Mouse (Mus musculus) regulatory T cell (primary cell): ENCODE measurements around the gene Setd6.

Experiments used
- in situ Hi-C: fragments of 300-600 bp; cut with MboI, MseI; formaldehyde crosslinking; loops from one replicate; pipeline ENCODE4 v1.15.1; 2025; ENCODE audit warnings: high pct_unique_total_duplicates

The Setd6 gene

GRCm38 (mm10) chr8:95715676-95716531, at the start of gene Setd6:
TSS of gene Setd6 (plus strand) at chr8:95715881.
- in situ Hi-C loops: no loop called here

- in situ Hi-C loops: no loop called here
Measured at GRCm38 (mm10) chr8:95668163-95668958, 47.3 kb upstream of the Setd6 start.

- in situ Hi-C loops: no loop called here
Measured at GRCm38 (mm10) chr8:95669967-95670366, 45.7 kb upstream of the Setd6 start.

GRCm38 (mm10) chr8:95671861-95672260, 43.8 kb upstream of the Setd6 start:
- in situ Hi-C loops: no loop called here

GRCm38 (mm10) chr8:95672811-95673210, 42.9 kb upstream of the Setd6 start:
- in situ Hi-C loops: no loop called here

- in situ Hi-C loops: no loop called here
Measured at GRCm38 (mm10) chr8:95676631-95677030, 39.0 kb upstream of the Setd6 start, which contains the start of gene Ndrg4. TSS of gene Ndrg4 (plus strand) at chr8:95676980.

- in situ Hi-C loops: no loop called here
Measured at GRCm38 (mm10) chr8:95677591-95678023, 38.1 kb upstream of the Setd6 start.

- in situ Hi-C loops: no loop called here
Measured at GRCm38 (mm10) chr8:95678024-95678611, 37.6 kb upstream of the Setd6 start.

GRCm38 (mm10) chr8:95688073-95688672, 27.5 kb upstream of the Setd6 start:
- in situ Hi-C loops: no loop called here

- in situ Hi-C loops: no loop called here
Measured at GRCm38 (mm10) chr8:95690929-95691541, 24.6 kb upstream of the Setd6 start.

- in situ Hi-C loops: loop anchor here (5.0 kb wide), 1 partner anchor 97 kb away; no protein-coding TSS in a partner anchor
Measured at GRCm38 (mm10) chr8:95694631-95695030, 21.1 kb upstream of the Setd6 start.

- in situ Hi-C loops: loop anchor here (5.0 kb wide), 1 partner anchor 99 kb away; no protein-coding TSS in a partner anchor
Measured at GRCm38 (mm10) chr8:95696661-95697060, 19.0 kb upstream of the Setd6 start.

GRCm38 (mm10) chr8:95697128-95697527, 18.6 kb upstream of the Setd6 start:
- in situ Hi-C loops: loop anchor here (5.0 kb wide), 1 partner anchor 100 kb away; no protein-coding TSS in a partner anchor

- in situ Hi-C loops: loop anchor here (5.0 kb wide), 1 partner anchor 101 kb away; no protein-coding TSS in a partner anchor
Measured at GRCm38 (mm10) chr8:95698179-95698578, 17.5 kb upstream of the Setd6 start.

- in situ Hi-C loops: no loop called here
Measured at GRCm38 (mm10) chr8:95700282-95700681, 15.4 kb upstream of the Setd6 start.

- in situ Hi-C loops: no loop called here
Measured at GRCm38 (mm10) chr8:95701809-95702208, 13.9 kb upstream of the Setd6 start.

- in situ Hi-C loops: no loop called here
Measured at GRCm38 (mm10) chr8:95702480-95703446, 12.9 kb upstream of the Setd6 start.

GRCm38 (mm10) chr8:95703461-95704260, 12.0 kb upstream of the Setd6 start:
- in situ Hi-C loops: no loop called here

GRCm38 (mm10) chr8:95704538-95704937, 11.1 kb upstream of the Setd6 start:
- in situ Hi-C loops: no loop called here
